Mouse (Mus musculus): Measurements from ENCODE around the gene Ttll12.

Gene Ttll12

DNA sequence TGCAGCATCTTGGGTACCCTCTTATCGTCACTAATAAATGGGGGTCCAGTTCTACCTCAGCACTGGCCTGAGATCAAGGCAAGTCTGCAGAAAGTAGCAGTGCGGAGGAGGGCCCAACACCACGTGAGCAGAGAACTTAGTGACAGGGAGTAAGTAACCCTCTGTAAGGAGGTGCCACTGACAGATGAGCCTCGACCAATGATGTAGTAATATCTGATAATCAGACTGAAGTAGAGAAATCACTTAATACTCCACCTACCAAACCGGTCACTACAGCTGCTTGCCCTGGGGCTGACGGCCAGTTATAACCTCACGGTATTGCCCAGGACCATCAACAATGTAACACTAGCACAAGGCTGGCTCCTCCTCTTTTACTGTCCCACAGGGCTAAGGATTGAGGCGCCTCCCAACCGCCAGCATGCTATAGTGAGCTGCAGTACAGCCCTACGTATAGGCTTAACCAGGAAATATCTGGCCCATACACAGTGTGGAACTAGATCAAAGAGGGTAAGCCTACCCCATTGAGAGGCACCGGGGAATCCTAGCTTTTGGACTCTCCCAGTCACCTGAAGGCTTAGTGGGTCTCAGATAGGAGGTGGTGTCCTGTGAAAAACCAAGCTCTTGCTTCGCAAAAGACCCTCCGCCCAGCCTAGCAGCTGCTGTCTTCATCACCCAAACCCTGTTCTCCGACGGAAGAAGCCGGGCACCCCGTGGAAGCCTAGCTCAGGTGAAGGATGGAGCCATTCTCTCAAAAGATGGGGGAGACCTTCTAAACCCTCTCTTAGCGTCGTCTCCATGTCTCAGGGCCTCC, 1.1 kb downstream of the Ttll12 start:
- DNase-seq (ENCODE audit: low read depth) = no peak

GRCm38 (mm10) chr15:83593189-83593585, 1.8 kb downstream of the Ttll12 start:
- no peak for DNase-seq (ENCODE audit: low read depth)

- DNase-seq (ENCODE audit: low read depth) = no peak
These were observed 2.4 kb downstream of the Ttll12 start for GRCm38 (mm10) chr15:83592260-83593188.

GRCm38 (mm10) chr15:83591758-83592157, 3.2 kb downstream of the Ttll12 start:
- no peak for DNase-seq (ENCODE audit: low read depth)

GRCm38 (mm10) chr15:83590841-83591240, 4.1 kb downstream of the Ttll12 start:
- no peak for DNase-seq (ENCODE audit: low read depth)

DNA sequence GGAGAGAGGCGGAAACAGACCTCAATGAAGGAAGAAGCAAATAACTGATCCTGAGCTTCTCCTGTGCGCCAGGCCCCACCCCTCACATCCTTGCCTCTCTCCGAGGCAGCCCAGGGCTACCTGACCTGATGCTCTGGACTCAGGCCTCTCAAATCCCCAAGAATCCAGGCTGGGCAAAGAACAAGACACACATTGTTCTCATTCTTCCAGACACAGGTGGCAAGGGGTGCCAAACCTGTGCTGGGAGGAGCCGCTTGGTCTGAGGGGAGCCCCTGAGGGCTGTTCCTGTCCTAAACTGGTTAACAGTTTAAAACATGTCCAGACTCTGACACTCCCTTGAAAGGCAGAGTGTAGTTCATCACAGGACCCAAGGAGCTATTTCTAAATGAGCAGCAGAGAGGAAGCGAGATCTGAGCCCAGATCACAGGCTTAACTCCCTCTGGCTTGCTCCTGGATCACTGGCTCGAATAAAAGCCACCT, 10.2 kb downstream of the Ttll12 start:
- DNase-seq (ENCODE audit: low read depth) = no peak

- DNase-seq (ENCODE audit: low read depth) = peak; percentile 42
These were observed 11.4 kb downstream of the Ttll12 start for GRCm38 (mm10) chr15:83583419-83584156.

DNA sequence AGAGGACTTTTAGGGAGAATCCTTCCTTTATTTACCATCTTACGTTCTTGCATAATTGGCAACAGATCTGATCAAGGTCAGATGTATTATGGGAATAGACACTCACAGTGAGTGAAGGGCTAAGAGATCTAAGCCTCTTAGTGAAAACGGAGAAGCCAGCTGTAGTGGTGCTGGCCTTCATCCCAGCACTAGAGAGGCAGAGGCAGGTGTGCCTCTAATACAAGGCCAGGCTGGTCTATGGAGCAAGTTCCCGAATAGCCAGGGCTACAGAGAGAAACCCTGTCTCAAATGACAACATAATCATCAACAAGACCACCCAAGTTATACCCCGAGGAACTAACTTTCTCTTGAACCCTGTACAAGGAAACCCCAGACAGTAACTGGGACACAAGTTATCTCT, 12.0 kb downstream of the Ttll12 start:
- no peak for DNase-seq (ENCODE audit: low read depth)

DNA sequence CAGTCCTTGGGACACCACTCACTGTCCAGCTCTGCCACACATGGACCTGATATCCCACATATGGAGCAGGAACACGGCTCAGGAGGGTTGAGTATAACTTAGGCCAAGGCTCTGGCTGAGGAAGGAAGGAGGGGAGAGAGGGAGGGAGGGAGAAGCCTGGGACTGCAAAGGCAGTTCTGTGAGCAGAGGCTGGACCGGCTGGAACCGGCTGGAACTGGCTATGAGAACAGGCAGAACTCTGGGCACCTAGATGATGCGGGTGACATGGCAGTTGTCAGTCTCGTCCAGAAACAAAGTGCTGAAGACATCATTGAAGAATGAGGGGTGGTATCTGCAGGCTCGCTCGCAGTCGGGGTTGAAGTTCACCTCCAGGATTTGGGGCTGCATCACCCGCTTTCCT, 18.3 kb downstream of the Ttll12 start:
- DNase-seq (ENCODE audit: low read depth) = no peak

DNA sequence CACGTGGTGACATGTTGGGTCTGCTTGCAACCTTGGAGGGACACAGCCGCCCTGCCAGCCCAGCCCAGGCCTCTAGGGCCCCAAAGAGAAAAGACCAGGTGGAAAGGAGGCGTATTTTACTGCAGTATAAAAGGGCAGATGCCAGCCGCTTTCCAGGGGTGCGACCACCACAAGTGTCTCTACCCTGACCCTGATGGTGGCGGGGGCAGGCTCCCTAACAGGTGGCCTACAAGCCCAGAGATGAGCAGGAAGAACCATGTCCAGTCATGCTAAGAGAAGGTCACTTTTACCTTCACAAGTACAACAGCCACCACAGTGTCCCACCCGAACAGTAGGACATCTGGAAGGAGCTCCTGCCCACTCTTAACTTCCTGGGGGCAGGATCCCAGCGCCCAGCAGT, 19.4 kb downstream of the Ttll12 start:
- no peak for DNase-seq (ENCODE audit: low read depth)

DNA sequence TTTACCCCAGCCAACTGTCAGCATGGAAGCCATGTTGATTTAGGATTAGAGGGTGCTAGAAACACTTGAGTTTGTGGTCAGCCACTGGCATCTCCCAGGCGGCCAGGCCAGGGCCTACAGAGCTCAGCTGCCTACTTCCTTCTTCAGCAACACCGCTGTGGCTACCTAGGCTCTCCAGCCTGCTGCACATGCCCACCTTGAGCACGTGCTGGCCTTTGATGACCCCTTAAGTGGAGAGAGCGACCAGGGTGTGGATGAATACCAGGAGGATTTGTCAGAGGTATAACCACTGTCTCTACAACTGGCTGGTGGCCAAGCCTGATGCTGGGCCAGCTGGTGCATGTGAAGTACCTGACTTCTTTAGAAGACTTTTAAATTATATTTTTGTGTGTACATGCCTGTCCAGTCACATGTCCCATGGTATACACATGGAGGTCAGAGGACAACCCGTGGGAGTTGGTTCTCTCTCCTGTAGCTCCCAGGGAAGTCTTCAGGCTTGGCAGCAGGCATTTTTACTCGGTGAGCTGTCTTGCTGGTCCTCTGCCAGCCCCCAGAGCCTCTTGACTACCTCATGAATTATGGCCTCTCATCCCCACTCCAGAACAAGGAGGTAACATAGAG, 20.1 kb downstream of the Ttll12 start:
- peak; percentile 65 for DNase-seq (ENCODE audit: low read depth)

- no peak for DNase-seq (ENCODE audit: low read depth)
These were observed 21.4 kb downstream of the Ttll12 start for GRCm38 (mm10) chr15:83573606-83574005.

- no peak for DNase-seq (ENCODE audit: low read depth)
These were observed 22.8 kb downstream of the Ttll12 start for GRCm38 (mm10) chr15:83572132-83572531.

DNA sequence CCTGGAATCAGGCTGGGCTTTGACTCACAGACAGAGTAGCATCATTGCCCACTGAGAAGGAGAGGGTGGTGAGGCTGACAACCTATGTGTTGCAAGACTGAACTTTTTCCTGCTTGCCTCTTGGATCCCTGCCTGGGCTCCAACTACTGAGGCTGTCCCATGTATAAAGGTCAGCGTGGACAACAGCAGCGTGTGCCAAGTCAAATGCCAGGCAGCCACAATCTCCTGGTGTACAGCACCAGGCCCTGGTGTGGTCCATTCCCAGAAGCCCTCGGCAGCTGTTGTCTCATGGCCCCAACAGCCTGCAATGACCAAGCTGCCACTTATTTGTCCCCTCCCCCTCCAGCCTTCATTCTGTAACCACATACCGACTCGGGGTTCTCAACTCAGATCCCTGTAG, 23.3 kb downstream of the Ttll12 start:
- DNase-seq (ENCODE audit: low read depth) = peak; percentile 68

- DNase-seq (ENCODE audit: low read depth) = no peak
These were observed 24.3 kb downstream of the Ttll12 start for GRCm38 (mm10) chr15:83570641-83571040.

DNA sequence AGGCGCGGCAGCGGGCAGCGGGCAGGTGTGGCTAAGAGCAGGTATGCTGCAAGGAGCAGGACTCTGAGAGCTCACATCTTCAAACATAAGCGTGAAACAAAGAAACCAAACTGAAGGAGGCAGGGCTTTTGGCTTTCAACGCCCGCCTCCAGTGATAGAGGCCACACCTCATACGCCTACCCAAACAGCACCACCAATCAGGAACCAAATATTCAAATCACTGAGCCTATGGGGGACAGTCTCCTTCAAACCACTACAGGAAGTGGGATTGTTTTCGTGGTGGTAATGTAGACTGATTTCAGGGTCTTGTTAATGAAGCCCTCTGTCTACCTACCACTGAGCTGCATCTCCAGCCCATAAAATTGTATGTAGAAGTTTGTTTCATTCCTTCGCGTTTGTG, 25.3 kb downstream of the Ttll12 start:
- DNase-seq (ENCODE audit: low read depth) = no peak

GRCm38 (mm10) chr15:83568544-83568943, 26.4 kb downstream of the Ttll12 start:
- no peak for DNase-seq (ENCODE audit: low read depth)

GRCm38 (mm10) chr15:83567728-83568127, 27.2 kb downstream of the Ttll12 start:
- DNase-seq (ENCODE audit: low read depth) = no peak

DNA sequence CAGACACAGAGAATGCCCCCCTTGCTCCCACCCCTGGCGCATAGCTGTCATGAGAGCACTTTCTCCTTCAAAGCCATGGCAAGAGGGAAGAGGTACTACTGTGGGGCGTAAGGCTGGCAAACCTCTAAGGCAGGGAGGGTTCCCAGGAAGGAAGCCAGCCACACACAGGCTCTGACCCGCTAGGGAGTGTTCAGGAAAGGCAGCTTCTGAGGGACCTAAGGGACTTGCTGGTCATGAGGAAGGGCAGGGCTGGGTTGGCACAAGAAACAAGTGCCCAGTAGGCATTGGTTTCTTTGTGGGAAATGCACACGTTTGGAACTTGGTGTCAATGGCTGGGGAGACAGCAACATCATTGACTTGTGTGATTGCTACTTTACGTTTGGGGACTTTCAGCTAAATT, 29.0 kb downstream of the Ttll12 start:
- DNase-seq (ENCODE audit: low read depth) = no peak

- DNase-seq (ENCODE audit: low read depth) = peak; percentile 82
These were observed 29.5 kb downstream of the Ttll12 start for GRCm38 (mm10) chr15:83565434-83565833.

DNA sequence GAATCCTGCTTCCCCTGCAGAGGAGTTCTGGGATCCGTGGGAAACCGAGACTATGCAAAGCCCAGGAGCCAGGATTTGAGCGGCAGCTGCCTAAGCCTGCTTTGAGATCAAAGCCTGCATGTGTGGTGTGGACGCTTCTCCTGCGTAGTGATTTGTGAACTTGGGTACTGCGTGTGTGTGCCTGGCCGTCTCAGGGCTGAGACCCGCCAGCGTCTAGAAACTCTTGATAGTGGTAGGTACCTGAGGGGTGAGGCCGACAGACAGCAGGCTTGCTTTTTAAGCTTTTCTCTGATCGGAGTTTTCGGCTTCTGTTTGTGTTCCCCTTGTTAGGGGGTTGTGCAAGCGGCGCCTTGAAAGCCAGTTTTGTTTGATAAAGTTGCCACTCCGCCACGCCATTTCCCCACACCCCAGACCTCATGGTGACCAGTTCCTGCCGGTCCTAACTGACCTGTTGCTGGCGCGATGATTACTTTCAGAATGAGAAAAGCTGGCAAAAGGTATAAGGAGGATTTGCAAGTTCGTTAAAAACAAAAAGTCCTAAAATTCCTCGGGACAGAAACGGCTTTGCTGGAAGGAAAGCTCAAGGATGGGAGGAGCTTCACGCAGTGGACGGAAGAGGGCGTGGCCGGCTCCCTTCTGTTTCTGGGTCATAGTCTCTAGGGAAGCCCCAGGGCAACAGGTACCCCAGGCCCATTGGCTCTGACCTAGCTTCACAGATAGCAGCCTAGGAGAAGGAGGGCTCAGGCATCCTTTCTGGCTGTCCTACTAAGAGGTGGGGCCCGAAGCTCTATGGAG, 30.9 kb downstream of the Ttll12 start:
- DNase-seq (ENCODE audit: low read depth) = peak; percentile 44

Measured in fibroblast of lung, adult 2 months (primary cell).